Mouse (Mus musculus): ENCODE data around the gene Polr3h. TPM values are rescaled to one million over a fixed set of nuclear protein-coding genes. Genes with fewer than 3 reads are reported as not detected.

Polr3h gene
- polyA plus RNA-seq, 1 experiment from 2014 or later, result 85.0 TPM

- Histone ChIP-seq H3K27ac (ENCODE audit: low read length) (no peak overlapping the region), H3K36me3 (ENCODE audit: control insufficient read depth, insufficient read depth, low read length) (no peaks in the 10 kb centered on the region), H3K4me3 (ENCODE audit: low read length) (no peak overlapping the region), H3K4me2 (ENCODE audit: low read depth, low read length) (no peak overlapping the region), H3K27me3 (replicated peaks; ENCODE audit: control insufficient read depth, insufficient read depth, low read length) (no peaks in the 10 kb centered on the region), H3K4me1 (ENCODE audit: control insufficient read depth, insufficient read depth, low read length) (no peaks in the 10 kb centered on the region), H3K9ac (ENCODE audit: low read depth, low read length) (no peak overlapping the region), H3K9me3 (ENCODE audit: control insufficient read depth, low read length) (no peaks in the 10 kb centered on the region)
- 76% methylated on average over 4 of the region's 4 CpGs for WGBS
- no peak for ATAC-seq
These were observed 26.3 kb upstream of the Polr3h start for GRCm38 (mm10) chr15:81952310-81952709.

DNA sequence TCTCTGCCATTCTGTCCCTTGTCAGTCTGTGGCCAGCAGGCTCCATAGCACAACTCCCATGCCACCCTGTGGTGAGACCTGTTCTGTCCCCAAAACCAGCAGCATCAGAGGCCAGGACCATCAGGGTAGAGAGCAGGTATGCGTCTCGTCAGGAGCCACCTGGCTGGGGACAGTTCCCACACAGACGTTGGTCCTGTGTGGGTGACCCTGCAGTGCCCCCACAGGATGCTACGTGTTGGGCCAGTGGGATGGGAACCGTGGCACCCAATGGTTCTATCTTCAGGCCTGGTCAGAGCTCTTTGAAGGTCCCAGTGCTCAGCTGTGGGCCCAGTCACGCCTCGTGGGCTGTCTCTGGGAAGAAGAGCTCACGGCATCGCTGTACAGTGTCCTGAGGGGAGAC, 25.1 kb upstream of the Polr3h start:
- no peak overlapping the region for H3K27ac ChIP-seq (ENCODE audit: low read length)
- WGBS, result 88% methylated on average over 9 of the region's 9 CpGs
- H3K9ac ChIP-seq (ENCODE audit: low read depth, low read length), result no peak overlapping the region
- H3K27me3 ChIP-seq (replicated peaks; ENCODE audit: control insufficient read depth, insufficient read depth, low read length), result no peaks in the 10 kb centered on the region
- H3K4me2 ChIP-seq (ENCODE audit: low read depth, low read length), result no peak overlapping the region
- H3K36me3 ChIP-seq (ENCODE audit: control insufficient read depth, insufficient read depth, low read length), result no peaks in the 10 kb centered on the region
- no peak for ATAC-seq
- H3K4me1 ChIP-seq (ENCODE audit: control insufficient read depth, insufficient read depth, low read length), result no peaks in the 10 kb centered on the region
- no peak overlapping the region for H3K4me3 ChIP-seq (ENCODE audit: low read length)
- no peaks in the 10 kb centered on the region for H3K9me3 ChIP-seq (ENCODE audit: control insufficient read depth, low read length)

DNA sequence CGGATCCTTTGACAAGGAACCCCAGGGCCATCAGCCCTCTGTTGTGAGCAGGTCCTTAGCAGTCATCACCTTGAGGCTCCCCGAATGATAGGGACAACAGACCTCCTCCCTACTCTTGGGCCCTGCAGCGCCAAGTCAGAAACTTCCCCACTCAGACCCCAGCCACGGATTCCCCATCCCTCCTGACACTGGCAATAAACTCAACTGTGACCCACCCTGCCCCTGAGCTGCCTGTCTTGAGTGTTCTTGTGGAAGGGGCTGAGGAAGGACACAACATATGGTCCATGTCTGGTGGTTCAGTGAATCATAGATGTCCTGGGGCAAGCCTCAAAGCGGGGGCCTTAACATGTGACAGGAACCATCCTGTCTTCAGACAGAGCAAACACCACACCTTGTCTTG, 24.7 kb upstream of the Polr3h start:
- Histone ChIP-seq H3K36me3 (ENCODE audit: control insufficient read depth, insufficient read depth, low read length) (no peaks in the 10 kb centered on the region), H3K9ac (ENCODE audit: low read depth, low read length) (no peak overlapping the region), H3K9me3 (ENCODE audit: control insufficient read depth, low read length) (no peaks in the 10 kb centered on the region), H3K27ac (ENCODE audit: low read length) (no peak overlapping the region), H3K27me3 (replicated peaks; ENCODE audit: control insufficient read depth, insufficient read depth, low read length) (no peaks in the 10 kb centered on the region), H3K4me3 (ENCODE audit: low read length) (no peak overlapping the region), H3K4me2 (ENCODE audit: low read depth, low read length) (no peak overlapping the region), H3K4me1 (ENCODE audit: control insufficient read depth, insufficient read depth, low read length) (no peaks in the 10 kb centered on the region)
- ATAC-seq, result no peak
- 78% methylated on average over 5 of the region's 5 CpGs for WGBS

DNA sequence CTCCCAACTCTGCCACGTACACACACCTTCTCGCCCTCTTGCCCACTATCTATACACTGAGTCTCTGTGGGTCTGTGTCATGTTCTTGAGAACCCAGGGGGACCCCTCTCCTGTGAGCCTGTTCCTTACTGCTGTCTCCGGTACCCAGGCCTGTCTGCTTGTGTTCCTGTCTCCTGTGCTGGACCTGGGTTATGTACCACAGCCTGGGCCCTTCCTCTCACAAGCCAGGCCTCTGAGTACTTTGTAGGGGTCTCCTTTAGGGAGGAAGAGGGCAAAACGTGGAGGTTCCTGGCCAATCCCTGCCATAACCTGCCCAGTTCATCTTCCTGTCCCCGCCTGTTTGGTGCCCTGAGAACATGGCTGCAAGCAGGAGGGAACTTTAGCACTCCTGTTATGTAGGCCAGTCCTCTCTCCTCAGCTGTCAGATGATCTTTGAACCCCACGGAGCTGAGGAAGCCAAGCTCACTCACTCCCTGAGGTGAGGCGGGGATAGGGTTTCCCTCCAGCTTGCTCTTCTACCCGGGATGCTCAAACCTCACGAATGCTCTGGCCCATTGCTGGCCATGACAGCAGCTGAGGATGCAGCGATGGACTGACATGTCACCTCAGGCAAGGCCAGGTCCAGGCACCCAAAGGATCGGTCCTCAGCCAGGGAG, 23.6 kb upstream of the Polr3h start:
- peak; percentile 74 for ATAC-seq

GRCm38 (mm10) chr15:81949076-81949475, 23.0 kb upstream of the Polr3h start:
- H3K27ac ChIP-seq (ENCODE audit: low read length), result no peak overlapping the region
- H3K4me3 ChIP-seq (ENCODE audit: low read length), result no peak overlapping the region
- 86% methylated on average over 10 of the region's 10 CpGs for WGBS
- H3K9ac ChIP-seq (ENCODE audit: low read depth, low read length), result no peak overlapping the region
- H3K4me2 ChIP-seq (ENCODE audit: low read depth, low read length), result no peak overlapping the region
- no peaks in the 10 kb centered on the region for H3K36me3 ChIP-seq (ENCODE audit: control insufficient read depth, insufficient read depth, low read length)
- H3K27me3 ChIP-seq (replicated peaks; ENCODE audit: control insufficient read depth, insufficient read depth, low read length), result no peaks in the 10 kb centered on the region
- no peaks in the 10 kb centered on the region for H3K4me1 ChIP-seq (ENCODE audit: control insufficient read depth, insufficient read depth, low read length)
- ATAC-seq, result no peak
- H3K9me3 ChIP-seq (ENCODE audit: control insufficient read depth, low read length), result no peaks in the 10 kb centered on the region

More for the DNA sequence above, 23.6 kb upstream of the Polr3h start:
- Histone ChIP-seq H3K4me2 (ENCODE audit: low read depth, low read length) (no peak overlapping the region), H3K4me3 (ENCODE audit: low read length) (no peak overlapping the region), H3K9ac (ENCODE audit: low read depth, low read length) (no peak overlapping the region), H3K4me1 (ENCODE audit: control insufficient read depth, insufficient read depth, low read length) (no peaks in the 10 kb centered on the region), H3K36me3 (ENCODE audit: control insufficient read depth, insufficient read depth, low read length) (no peaks in the 10 kb centered on the region), H3K27ac (ENCODE audit: low read length) (no peak overlapping the region), H3K9me3 (ENCODE audit: control insufficient read depth, low read length) (no peaks in the 10 kb centered on the region), H3K27me3 (replicated peaks; ENCODE audit: control insufficient read depth, insufficient read depth, low read length) (no peaks in the 10 kb centered on the region)
- WGBS, result 65% methylated on average over 11 of the region's 11 CpGs

DNA sequence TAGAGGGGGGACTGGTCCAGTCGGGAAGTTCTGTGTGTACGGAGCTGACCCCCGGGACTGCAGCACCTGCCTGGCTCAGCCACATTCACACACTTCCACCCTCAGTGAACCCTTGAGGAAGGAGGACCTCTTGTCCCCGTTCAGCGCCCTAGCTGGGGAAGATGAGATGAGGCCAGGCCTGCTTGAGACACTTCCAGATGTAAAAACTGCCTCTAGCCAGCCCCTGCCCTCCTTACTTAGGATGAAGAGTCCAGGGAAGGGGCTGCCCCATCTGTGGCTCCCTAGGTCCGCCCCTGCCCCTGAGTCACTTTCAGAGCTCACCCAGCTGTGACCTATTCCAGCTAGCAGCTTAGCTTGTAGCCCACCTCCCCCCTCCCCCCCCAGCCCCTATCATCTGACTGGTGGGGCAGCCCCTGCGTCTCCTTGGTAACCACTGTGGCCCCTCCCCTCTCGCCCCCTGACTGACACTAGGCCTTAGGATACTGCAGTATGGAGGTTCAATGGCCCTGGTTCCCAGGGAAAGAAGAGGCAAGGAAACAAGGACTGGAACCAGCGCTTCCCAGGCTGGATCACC, 17.2 kb upstream of the Polr3h start:
- no peaks in the 10 kb centered on the region for H3K4me1 ChIP-seq (ENCODE audit: control insufficient read depth, insufficient read depth, low read length)
- no peaks in the 10 kb centered on the region for H3K27me3 ChIP-seq (replicated peaks; ENCODE audit: control insufficient read depth, insufficient read depth, low read length)
- no peak overlapping the region for H3K9ac ChIP-seq (ENCODE audit: low read depth, low read length)
- no peak overlapping the region for H3K27ac ChIP-seq (ENCODE audit: low read length)
- no peak overlapping the region for H3K4me2 ChIP-seq (ENCODE audit: low read depth, low read length)
- 25% methylated on average over 9 of the region's 9 CpGs for WGBS
- H3K36me3 ChIP-seq (ENCODE audit: control insufficient read depth, insufficient read depth, low read length), result no peaks in the 10 kb centered on the region
- no peak overlapping the region for H3K4me3 ChIP-seq (ENCODE audit: low read length)
- no peak for ATAC-seq
- H3K9me3 ChIP-seq (ENCODE audit: control insufficient read depth, low read length), result no peaks in the 10 kb centered on the region

DNA sequence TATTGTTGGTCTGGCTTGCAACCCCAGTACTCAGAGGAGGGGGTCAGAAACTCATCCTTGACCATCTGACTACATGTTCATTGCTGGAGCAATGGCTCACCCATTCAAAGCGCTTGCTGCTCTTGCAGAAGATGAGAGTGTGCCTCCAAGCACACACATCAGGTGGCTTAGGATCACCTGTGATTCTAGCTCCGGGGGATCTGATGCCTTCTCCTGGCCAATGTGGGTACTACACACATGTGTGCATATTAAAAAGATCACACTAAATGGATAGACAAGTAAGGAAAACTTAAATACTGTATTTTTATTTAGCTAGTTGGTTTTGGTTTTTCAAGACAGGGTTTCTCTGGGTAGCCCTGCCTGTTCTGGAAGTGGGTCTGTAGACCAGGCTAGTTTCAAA, 15.0 kb upstream of the Polr3h start:
- Histone ChIP-seq H3K4me3 (ENCODE audit: low read length) (no peak overlapping the region), H3K36me3 (ENCODE audit: control insufficient read depth, insufficient read depth, low read length) (no peaks in the 10 kb centered on the region), H3K27me3 (replicated peaks; ENCODE audit: control insufficient read depth, insufficient read depth, low read length) (no peaks in the 10 kb centered on the region), H3K4me1 (ENCODE audit: control insufficient read depth, insufficient read depth, low read length) (peaks cover 14% of the 10 kb centered on the region), H3K9ac (ENCODE audit: low read depth, low read length) (no peak overlapping the region), H3K9me3 (ENCODE audit: control insufficient read depth, low read length) (no peaks in the 10 kb centered on the region), H3K4me2 (ENCODE audit: low read depth, low read length) (no peak overlapping the region), H3K27ac (ENCODE audit: low read length) (no peak overlapping the region)
- no peak for ATAC-seq
- WGBS, result 91% methylated on average over 2 of the region's 2 CpGs

GRCm38 (mm10) chr15:81940219-81940618, 14.2 kb upstream of the Polr3h start:
- no peak overlapping the region for H3K4me3 ChIP-seq (ENCODE audit: low read length)
- WGBS, result 90% methylated on average over 5 of the region's 5 CpGs
- no peak overlapping the region for H3K27ac ChIP-seq (ENCODE audit: low read length)
- no peaks in the 10 kb centered on the region for H3K27me3 ChIP-seq (replicated peaks; ENCODE audit: control insufficient read depth, insufficient read depth, low read length)
- peaks cover 14% of the 10 kb centered on the region for H3K4me1 ChIP-seq (ENCODE audit: control insufficient read depth, insufficient read depth, low read length)
- no peaks in the 10 kb centered on the region for H3K36me3 ChIP-seq (ENCODE audit: control insufficient read depth, insufficient read depth, low read length)
- H3K9me3 ChIP-seq (ENCODE audit: control insufficient read depth, low read length), result no peaks in the 10 kb centered on the region
- no peak for ATAC-seq
- no peak overlapping the region for H3K4me2 ChIP-seq (ENCODE audit: low read depth, low read length)
- no peak overlapping the region for H3K9ac ChIP-seq (ENCODE audit: low read depth, low read length)

GRCm38 (mm10) chr15:81939774-81940173, 13.7 kb upstream of the Polr3h start:
- ATAC-seq, result no peak
- no peak overlapping the region for H3K4me2 ChIP-seq (ENCODE audit: low read depth, low read length)
- WGBS, result 74% methylated on average over 4 of the region's 4 CpGs

More at GRCm38 (mm10) chr15:81939774-81940173, 13.7 kb upstream of the Polr3h start:
- H3K9ac ChIP-seq (ENCODE audit: low read depth, low read length), result no peak overlapping the region
- H3K27ac ChIP-seq (ENCODE audit: low read length), result no peak overlapping the region
- H3K9me3 ChIP-seq (ENCODE audit: control insufficient read depth, low read length), result no peaks in the 10 kb centered on the region
- no peaks in the 10 kb centered on the region for H3K27me3 ChIP-seq (replicated peaks; ENCODE audit: control insufficient read depth, insufficient read depth, low read length)
- H3K4me1 ChIP-seq (ENCODE audit: control insufficient read depth, insufficient read depth, low read length), result peaks cover 14% of the 10 kb centered on the region
- H3K36me3 ChIP-seq (ENCODE audit: control insufficient read depth, insufficient read depth, low read length), result no peaks in the 10 kb centered on the region
- no peak overlapping the region for H3K4me3 ChIP-seq (ENCODE audit: low read length)

All from intestine, embryonic 16.5 days (tissue).